15 mouse cellular contexts compared by ENCODE assay signal in genomic region chr14:120102010-120102748, GRCm38 (mm10). TPM values are rescaled to one million over a fixed set of nuclear protein-coding genes. Genes with fewer than 3 reads are reported as not detected.
DNase-seq lines count a peak whose midpoint lies in the region.
"Had no signal": no experiment of that assay in that cellular context is flagged by ENCODE, and none has a peak within 500 bp of the region (broad histone marks: within the 10 kb centered on the region; RNA-seq: fewer than 3 reads in every experiment).

No protein-coding gene starts in this region.

- intact Hi-C loops in heart, postnatal 10 days (cut with DNase I) = no loop called here
- intact Hi-C loops in heart, postnatal 14 days (cut with DNase I) = no loop called here
- intact Hi-C loops in left cerebral cortex, postnatal 10 days (cut with DNase I) = no loop called here

- DNase-seq in adrenal gland, postnatal 10 days = peak; percentile 34
- no peak for DNase-seq in adrenal gland, adult 8-10 months
- peak; percentile 7 to 17 for DNase-seq in heart, postnatal 10 days
- DNase-seq in heart, postnatal 14 days = no peak
- peak; percentile 44 for DNase-seq in ZHBTc4 (ENCODE audit: low read depth, low spot score)
- DNase-seq in gastrocnemius, adult 8-10 months (ENCODE audit: low spot score in 2 of 2) = peak; percentile 17 to 40
- DNase-seq in urinary bladder, postnatal 25 days (ENCODE audit: low spot score) = no peak
- DNase-seq in left cerebral cortex, postnatal 10 days (ENCODE audit: extremely low spot score in 1 of 2, low spot score in 2 of 2) = no peak
- DNase-seq: cerebellum, adult 2 months; liver, postnatal 0 days; thymus, postnatal 14 days had no signal

RNA-seq across cellular contexts. Expression of gene Oxgr1, which starts 59.9 kb away (rescaled TPM):
- total RNA-seq in adrenal gland, postnatal 10 days (2021) = not detected
- not detected for total RNA-seq in adrenal gland, adult 8-10 months (2022)
- not detected for total RNA-seq in heart, postnatal 10 days (2021)
- total RNA-seq in heart, postnatal 14 days (2021) = not detected
- not detected for total RNA-seq in gastrocnemius, adult 8-10 months (2022)
- under 1 TPM in 1 of 2 experiments, not detected in 1; 0.09 TPM for total RNA-seq in left cerebral cortex, postnatal 10 days (2021)
- total RNA-seq: CH12.LX; granulocyte monocyte progenitor cell, adult 5-6 weeks; left cerebral cortex, adult 2 months; neutrophil, adult 5-6 weeks had no signal

Comparison
In these comparisons a context has a peak if more than half of its experiments do, and no peak if none do; other contexts are left out.
1. DNase-seq: peak in adrenal gland, postnatal 10 days (single experiment), heart, postnatal 10 days (2 of 2), ZHBTc4 (single experiment) and gastrocnemius, adult 8-10 months (2 of 2); none in adrenal gland, adult 8-10 months (single experiment), heart, postnatal 14 days (0 of 2), urinary bladder, postnatal 25 days (single experiment) and left cerebral cortex, postnatal 10 days (0 of 2).